Mouse (Mus musculus): ENCODE data around the gene Sh3d21.
A peak's percentile ranks its signal among the peaks of the same experiment; 100 is the strongest.
"Not testable (repeated sequence)": the region's sequence is repeated elsewhere in the genome, so short reads cannot be mapped to it uniquely, and the experiment has no call there.

Gene Sh3d21

GRCm38 (mm10) chr4:126163067-126163659 lies at the start of gene Sh3d21:
Gene Sh3d21, minus strand, starts transcription at chr4:126163491.
- DNase-seq = peak; percentile 66

DNA sequence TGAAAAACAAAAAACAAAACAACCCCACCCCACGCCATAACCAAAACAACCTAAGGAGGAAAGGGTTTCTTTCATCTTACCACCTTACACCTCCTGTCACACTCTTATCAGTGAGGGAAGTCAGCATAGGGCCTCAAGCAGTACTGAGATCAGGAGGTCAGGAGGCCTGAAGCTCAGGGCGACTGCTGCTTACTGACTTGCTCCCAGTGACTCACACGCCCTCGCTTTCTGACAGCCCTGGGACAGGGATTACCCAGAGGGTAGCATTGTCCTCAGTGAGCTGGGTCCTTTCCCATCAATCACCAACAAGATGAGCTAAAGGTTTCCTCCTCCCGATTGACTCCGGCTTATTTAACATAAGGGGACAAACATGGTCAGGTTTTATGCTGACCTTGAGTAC lies 43.8 kb upstream of the Sh3d21 start:
- no peak for DNase-seq

DNA sequence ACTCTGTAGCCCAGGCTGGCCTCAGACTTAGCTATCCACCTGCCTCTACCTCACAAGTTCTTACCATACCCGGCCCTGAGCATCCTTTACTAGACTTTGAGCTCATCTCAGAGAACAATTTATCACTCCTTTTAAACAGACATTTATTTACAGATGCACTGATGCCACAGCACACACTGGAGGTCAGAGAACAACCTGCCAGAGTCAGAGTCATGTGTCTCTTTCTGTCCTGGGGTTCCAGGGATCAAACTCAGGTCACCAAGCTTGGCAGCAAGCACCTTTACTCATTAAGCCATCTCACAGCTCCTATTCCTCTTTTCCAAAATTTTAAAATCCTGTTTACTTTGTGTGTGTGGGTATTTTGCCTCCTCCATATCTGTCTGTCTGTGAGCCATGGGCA lies 42.1 kb upstream of the Sh3d21 start:
- peak; percentile 65 for DNase-seq

GRCm38 (mm10) chr4:126204661-126205230 lies 41.5 kb upstream of the Sh3d21 start:
- no peak for DNase-seq

DNA sequence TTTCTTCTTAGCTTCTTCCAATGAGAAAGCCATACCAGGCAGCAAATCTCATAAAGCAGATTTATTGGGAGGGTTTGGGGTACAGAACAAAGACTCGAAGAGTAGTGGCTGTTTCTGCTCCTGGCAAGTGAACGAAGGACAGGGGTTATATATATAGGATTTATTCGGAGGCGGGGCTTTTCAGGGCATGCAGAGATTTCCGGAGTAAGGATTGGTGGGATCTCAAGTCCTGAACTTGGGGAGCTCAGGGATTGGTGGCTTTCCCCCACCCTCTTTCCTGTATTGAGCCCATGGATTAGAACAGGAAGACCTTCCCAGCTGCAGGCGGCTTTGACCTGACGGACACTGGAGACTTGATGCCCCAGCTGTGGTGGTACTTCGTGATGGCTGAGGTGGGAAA lies 40.7 kb upstream of the Sh3d21 start:
- no peak for DNase-seq

- DNase-seq = no peak
These were observed 40.1 kb upstream of the Sh3d21 start for GRCm38 (mm10) chr4:126203336-126203895.

DNA sequence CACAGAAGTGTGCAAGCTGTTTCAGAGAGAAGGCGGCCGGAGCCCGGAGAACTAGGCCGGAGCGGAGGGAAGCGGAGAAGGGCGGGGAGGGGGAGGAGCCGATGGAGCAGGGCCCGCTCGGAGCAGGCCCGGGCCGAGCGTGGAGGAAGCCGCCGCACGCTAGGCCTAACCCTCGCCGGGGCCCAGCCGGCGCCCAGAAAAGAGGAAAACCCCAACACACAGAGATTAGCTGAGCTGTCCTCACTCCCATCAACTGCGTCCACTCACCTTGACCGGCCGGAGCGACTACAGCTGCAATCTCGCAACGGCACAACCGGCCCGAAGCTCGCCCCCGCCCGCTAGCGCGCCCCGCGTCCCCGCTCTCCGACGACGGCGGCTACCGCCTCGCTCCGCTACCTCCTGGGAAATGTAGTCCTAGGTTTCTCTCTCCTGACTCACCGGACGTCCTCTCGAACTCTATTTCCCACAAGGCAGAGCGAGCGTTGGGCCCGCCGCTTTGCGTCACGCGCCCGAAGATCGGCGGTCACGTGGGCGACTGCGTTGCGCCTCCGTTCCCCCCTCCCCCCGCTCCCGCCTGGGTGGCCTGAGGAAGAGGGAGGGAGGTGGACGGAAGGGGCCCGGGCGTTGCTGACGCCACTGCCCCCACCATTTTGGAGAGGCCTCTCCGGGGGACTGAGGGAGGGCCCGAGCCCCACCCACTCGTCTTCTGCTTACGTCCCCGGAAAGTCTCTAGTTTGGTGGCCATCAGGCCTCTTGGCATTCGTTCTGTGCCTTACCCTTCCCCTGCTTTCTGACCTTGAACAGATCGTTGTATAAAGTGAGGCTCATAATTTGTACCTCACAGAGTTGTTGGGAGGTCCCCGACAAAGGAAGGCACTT lies 39.3 kb upstream of the Sh3d21 start, which contains the start of gene Thrap3:
Thrap3 (minus strand) TSS at position 458 of the 879 bp plus-strand sequence.
- peak; percentile 99 for DNase-seq

DNA sequence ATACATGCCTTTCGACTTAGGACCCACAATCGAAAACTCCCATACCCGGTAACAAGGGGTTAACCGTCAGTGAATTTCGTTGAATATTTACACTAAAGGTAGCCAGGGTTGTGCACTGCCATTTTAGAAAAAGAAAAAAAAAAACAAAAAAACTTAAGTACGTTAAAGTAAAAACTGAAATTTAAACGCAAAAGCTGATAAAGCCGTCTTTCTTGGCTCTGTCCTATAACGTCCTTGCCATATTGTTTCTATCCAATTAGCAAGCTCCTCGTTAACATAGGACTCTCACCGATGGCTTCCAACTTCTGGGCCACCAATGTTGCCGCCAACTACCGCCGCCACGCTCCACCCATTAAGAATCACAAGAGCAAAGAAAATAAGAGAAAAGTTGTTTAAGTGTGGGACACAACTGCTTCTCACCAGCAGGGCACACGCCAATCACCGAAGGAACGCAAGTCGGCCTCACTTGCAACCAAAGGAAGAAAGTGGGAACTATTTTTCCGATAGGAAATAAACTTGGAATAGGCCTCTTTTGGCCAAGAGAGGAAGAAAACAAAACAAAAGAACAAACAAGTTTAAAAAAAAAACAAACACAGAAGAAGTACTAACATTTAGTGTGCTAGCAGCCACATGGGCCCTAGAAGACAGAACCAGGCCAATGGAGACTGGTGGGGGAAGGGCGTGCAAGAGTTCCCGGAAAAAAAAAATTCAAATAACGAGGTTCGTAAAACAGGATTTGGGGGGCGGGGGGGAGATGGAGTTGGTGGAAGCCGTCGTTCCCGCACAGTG lies 38.4 kb upstream of the Sh3d21 start:
- DNase-seq = peak; percentile 44

DNA sequence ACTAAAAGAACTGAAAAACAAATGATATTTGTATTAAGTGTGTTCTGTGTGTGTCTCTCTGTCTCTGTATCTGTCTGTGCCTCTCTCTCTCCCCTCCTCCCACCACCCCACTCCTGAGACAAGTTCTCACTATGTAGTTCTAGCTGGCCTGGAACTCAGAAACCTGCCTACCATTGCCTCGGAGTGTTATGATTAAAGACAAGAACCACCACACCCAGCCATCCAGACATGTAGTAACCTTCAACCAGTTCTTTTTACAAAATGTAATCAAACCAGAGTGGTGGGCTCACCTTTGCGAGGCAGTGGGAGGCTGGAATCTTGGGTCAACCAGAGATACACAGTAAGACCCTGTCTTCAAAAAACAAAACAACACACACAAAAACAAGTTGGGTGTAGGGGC lies 37.4 kb upstream of the Sh3d21 start:
- DNase-seq = no peak

- no peak for DNase-seq
These were observed 36.7 kb upstream of the Sh3d21 start for GRCm38 (mm10) chr4:126200036-126200435.

- no peak for DNase-seq
These were observed 36.3 kb upstream of the Sh3d21 start for GRCm38 (mm10) chr4:126199556-126199955.

GRCm38 (mm10) chr4:126197485-126197884 lies 34.2 kb upstream of the Sh3d21 start:
- peak; percentile 50 for DNase-seq

GRCm38 (mm10) chr4:126194916-126195315 lies 31.6 kb upstream of the Sh3d21 start:
- no peak for DNase-seq

GRCm38 (mm10) chr4:126194216-126194615 lies 30.9 kb upstream of the Sh3d21 start:
- no peak for DNase-seq

- DNase-seq = no peak
These were observed 27.3 kb upstream of the Sh3d21 start for GRCm38 (mm10) chr4:126190636-126191035.

DNA sequence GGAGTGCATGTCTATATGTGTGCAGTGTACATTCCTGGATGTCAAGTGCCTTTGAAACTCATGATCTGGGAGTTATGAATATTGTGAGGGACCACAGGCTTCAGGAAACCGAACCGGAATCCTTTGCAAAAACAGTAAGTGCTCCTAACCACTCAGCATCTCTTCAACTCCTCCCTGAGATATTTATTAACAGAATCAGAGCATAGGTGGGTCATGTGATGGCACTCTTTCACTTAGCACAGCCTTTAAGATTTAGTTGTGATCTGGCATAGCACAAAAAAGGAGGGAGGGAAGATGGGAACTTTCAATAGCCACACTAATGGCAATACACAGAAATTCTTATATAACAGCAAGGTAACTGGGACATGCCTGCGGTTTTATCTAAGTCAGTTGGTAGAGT lies 23.8 kb upstream of the Sh3d21 start:
- DNase-seq = no peak

GRCm38 (mm10) chr4:126183034-126183433 lies 19.7 kb upstream of the Sh3d21 start:
- no peak for DNase-seq

- peak; percentile 72 for DNase-seq
These were observed 18.1 kb upstream of the Sh3d21 start for GRCm38 (mm10) chr4:126181170-126181957.

GRCm38 (mm10) chr4:126175980-126176379 lies 12.7 kb upstream of the Sh3d21 start:
- DNase-seq = not testable (repeated sequence)

DNA sequence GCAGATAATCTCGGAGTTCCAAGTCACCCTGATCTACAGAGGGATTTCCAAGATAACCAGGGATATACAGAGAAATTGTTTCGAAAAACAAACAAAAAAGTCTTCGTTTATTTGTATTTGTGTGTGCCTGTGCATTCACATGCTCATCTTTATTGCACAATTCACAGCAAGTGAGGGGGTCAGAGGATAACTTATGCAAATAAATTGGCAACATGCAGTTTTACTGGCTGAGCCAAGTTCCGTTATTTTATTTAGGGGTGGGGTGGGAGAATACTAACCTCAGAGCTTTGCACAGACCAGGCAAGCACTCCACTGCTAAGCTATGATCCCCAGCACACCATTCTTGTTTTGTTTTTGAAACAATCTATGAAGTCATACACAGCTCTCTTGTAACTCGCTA lies 10.5 kb upstream of the Sh3d21 start:
- DNase-seq = no peak

GRCm38 (mm10) chr4:126170737-126171136 lies 7.4 kb upstream of the Sh3d21 start:
- not testable (repeated sequence) for DNase-seq

DNA sequence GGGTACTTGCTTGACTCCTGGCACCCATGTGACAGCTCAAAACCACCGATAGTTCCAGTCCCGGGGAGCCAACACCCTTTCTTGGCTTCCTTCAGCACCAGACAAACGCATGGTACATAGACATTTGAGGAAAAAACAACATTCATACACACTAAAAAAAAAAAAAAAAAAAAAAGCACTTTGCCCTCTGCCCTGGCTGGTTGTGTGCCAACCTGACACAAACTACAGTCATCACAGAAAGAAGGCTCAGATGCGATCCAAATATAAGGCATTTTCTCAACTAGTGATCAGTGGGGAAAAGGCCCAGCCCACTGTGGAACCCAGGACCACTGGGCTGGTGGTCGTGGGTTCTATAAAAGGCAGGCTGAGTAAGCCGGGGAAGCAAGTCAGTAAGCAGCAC lies 5.6 kb upstream of the Sh3d21 start:
- no peak for DNase-seq
